Mouse (Mus musculus) embryonic facial prominence, embryonic 14.5 days (tissue): ENCODE measurements around the gene Ndufs6. TPM values are rescaled to one million over a fixed set of nuclear protein-coding genes. Genes with fewer than 3 reads are reported as not detected.

ENCODE experiments used
- ATAC-seq: fragments of 200-750 bp; cut with Nextera tagmentation; 2 replicates; pipeline ENCODE4 v1.8.0; 2017; ENCODE audit warnings: low read depth, moderate number of reproducible peaks, moderate TSS enrichment
- DNase-seq: peaks from one replicate; pipeline ENCODE4 v3.0.0-alpha.2; 2015; ENCODE audit warnings: low spot score
- H3K27ac ChIP-seq: fragments of 300-500 bp; sonication (generic); replicated peaks from 2 replicates; pipeline ENCODE4 v1.5.1; 2014; ENCODE audit warnings: low read depth, mild to moderate bottlenecking, low read length, moderate library complexity
- H3K27me3 ChIP-seq: fragments of 300-500 bp; sonication (generic); replicated peaks from 2 replicates; pipeline ENCODE4 v1.6.1; 2014; ENCODE audit warnings: low read length; ENCODE audit not compliant: control insufficient read depth, insufficient read depth
- H3K36me3 ChIP-seq: fragments of 300-500 bp; sonication (generic); 2 replicates; pipeline ENCODE4 v1.6.1; 2014; ENCODE audit warnings: low read length, mixed read lengths; ENCODE audit not compliant: control insufficient read depth, insufficient read depth
- H3K4me1 ChIP-seq: fragments of 300-500 bp; sonication (generic); 2 replicates; pipeline ENCODE4 v1.6.1; 2014; ENCODE audit warnings: antibody characterized with exemption, low read length; ENCODE audit not compliant: control insufficient read depth, insufficient read depth
- H3K4me2 ChIP-seq: fragments of 300-500 bp; sonication (generic); 2 replicates; pipeline ENCODE4 v1.6.1; 2014; ENCODE audit warnings: low read depth, mild to moderate bottlenecking, low read length, moderate library complexity, mixed read lengths
- H3K4me3 ChIP-seq: fragments of 300-500 bp; sonication (generic); 2 replicates; pipeline ENCODE4 v1.5.1; 2014; ENCODE audit warnings: low read depth, mild to moderate bottlenecking, low read length
- H3K9ac ChIP-seq: fragments of 300-500 bp; sonication (generic); 2 replicates; pipeline ENCODE4 v1.6.1; 2014; ENCODE audit warnings: low read depth, mild to moderate bottlenecking, low read length, moderate library complexity, mixed read lengths
- H3K9me3 ChIP-seq: fragments of 300-500 bp; sonication (generic); 2 replicates; pipeline ENCODE4 v1.6.1; 2016; ENCODE audit warnings: low read length; ENCODE audit not compliant: control insufficient read depth
- WGBS: fragments of 180-500 bp; shearing (Covaris S2); extraction: QIAGEN DNeasy Blood & Tissue Kit; methylation state at CpG from one replicate; pipeline ENCODE4 v1.1.7; 2014; 5-methylcytosine and 5-hydroxymethylcytosine counted together
- polyA plus RNA-seq: library from polyadenylated mRNA; unstranded; fragments of >200 nt; fragmentation: Nextera tagmentation; extraction: Ambion mirVana; gene quantifications from 2 replicates; pipeline ENCODE4 v1.2.1, GENCODE M21; 2014

Ndufs6 gene
- polyA plus RNA-seq = 347 and 386 TPM in 2 replicates

DNA sequence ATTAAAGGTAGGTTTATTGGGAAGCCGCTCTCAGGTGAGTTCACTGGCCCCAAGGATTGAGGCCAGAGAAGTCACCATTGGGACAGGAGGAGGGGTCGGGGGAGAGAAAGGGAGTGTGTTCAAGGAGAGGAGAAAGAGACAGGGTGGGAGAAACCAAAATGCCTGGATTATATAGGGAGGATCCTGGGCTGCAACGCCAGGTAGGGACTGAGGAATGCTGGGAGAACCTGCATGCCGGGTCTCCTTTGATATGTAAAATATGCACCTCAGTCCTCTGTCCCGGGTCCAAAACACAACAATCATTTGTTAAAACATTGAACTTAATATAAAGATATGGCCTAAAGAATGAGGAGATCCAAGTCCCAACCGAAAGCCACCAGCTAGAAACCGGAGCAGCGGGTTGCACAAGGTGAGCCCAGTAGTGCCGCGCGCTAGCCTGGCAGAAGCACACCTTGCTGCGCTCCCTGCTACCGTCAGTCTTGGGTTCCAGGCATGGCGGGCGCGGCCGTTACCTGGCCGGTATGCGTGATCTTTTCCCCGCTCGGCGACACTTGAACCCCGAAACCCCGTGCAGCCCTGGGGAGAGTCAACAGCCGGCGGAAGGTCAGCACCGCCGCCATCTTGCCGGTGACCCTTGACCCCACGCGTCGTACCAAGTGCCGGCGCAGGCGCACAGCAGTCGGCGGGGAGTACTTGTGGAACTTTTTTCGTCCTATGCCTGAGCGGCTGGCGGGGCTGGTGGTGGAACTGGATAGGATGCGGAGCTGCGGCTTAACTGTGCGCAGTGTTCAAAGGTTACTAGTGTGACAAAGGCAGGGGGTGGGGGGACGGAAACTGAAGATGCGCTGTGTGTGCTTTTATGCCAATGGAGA is at the start of gene Ndufs6, which contains the start of gene Mrpl36:
TSS of gene Ndufs6 (minus strand) at position 716 of the 872 bp plus-strand sequence.
TSS of gene Mrpl36 (plus strand) at position 687 of the 872 bp plus-strand sequence.
- DNase-seq (peak; percentile 97), ATAC-seq (peak; percentile 91)
- Histone ChIP-seq H3K27me3 (no peaks in the 10 kb centered on the region), H3K4me2 (peak within 1 kb of the TSS; percentile 88), H3K27ac (peak within 1 kb of the TSS; percentile 81), H3K9ac (peak within 1 kb of the TSS; percentile 79), H3K36me3 (peaks cover 33% of the 10 kb centered on the region), H3K4me1 (peaks cover 19% of the 10 kb centered on the region), H3K9me3 (no peaks in the 10 kb centered on the region), H3K4me3 (peak within 1 kb of the TSS; percentile 84)
- WGBS = 2% methylated on average over 34 of the region's 45 CpGs

DNA sequence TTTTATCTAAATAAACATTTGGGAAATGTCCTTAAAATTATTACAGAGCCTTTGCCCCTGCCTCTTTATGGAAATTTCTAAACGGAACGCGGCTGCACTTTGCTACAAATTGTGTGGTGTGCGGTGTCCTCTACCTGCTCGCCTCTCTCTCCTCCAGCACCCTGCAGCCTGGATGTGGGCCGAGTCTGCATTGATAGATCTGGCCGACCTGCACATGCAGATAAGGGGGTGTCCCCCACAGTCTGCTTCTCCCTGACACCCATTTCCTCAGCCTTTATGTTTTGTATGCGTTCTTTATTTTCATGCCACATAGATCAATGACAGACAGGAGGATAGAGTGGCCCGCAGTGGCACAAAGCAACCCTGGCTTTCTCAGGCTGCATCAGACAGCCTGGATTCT is 49.3 kb upstream of the Ndufs6 start:
- Histone ChIP-seq H3K36me3 (no peaks in the 10 kb centered on the region), H3K4me2 (no peak overlapping the region), H3K27ac (no peak overlapping the region), H3K27me3 (no peaks in the 10 kb centered on the region), H3K4me3 (no peak overlapping the region), H3K9me3 (no peaks in the 10 kb centered on the region), H3K9ac (no peak overlapping the region), H3K4me1 (no peaks in the 10 kb centered on the region)
- DNase-seq (no peak), ATAC-seq (no peak)
- 86% methylated on average over 9 of the region's 9 CpGs for WGBS

DNA sequence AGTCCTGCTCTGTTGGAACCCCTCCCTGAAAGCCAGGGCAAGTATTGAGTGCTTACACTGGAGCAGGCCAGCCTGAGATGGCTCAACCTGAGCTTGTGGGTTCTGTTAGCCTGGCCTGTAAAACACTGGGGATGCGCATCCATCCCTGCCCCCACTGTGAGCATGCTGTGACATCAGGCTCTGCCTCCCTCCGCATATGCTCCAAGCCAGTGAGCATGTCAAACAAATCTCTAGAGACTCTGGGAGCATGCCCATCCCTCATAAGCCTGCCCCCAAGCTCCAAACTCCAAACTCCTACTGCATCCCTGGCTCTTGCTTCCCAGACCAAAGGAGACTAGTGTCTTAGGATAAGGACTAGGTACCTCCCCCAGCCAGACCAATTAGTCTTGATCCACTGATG is 46.3 kb upstream of the Ndufs6 start:
- Histone ChIP-seq H3K4me1 (no peaks in the 10 kb centered on the region), H3K9ac (no peak overlapping the region), H3K36me3 (no peaks in the 10 kb centered on the region), H3K4me2 (no peak overlapping the region), H3K4me3 (no peak overlapping the region), H3K9me3 (no peaks in the 10 kb centered on the region), H3K27me3 (no peaks in the 10 kb centered on the region), H3K27ac (no peak overlapping the region)
- whole genome bisulfite sequencing = 71% methylated on average over 2 of the region's 2 CpGs
- DNase-seq (peak; percentile 8), ATAC-seq (no peak)

DNA sequence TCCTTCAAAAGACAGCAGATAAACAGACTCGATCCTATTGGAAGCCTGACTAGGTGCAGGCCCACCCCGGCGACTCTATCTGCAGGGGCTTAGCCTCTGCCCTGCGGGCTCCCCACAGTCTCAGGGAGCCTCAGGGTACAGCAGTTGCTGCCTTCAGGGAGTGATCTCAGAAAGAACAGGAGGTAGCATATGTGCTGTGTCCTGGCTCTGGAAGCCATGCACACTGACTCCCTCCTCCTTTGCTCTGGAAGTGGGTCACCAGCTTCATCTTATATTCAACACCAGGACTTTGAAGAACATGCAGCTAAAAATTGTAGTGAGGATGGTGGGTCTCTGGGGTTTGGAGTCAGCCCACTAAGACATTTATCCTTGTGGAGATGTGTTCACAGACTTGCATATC is 45.0 kb upstream of the Ndufs6 start:
- no peaks in the 10 kb centered on the region for H3K27me3 ChIP-seq
- no peak overlapping the region for H3K9ac ChIP-seq
- no peaks in the 10 kb centered on the region for H3K4me1 ChIP-seq
- no peaks in the 10 kb centered on the region for H3K36me3 ChIP-seq
- H3K9me3 ChIP-seq = no peaks in the 10 kb centered on the region
- DNase-seq = no peak
- 69% methylated on average over 4 of the region's 4 CpGs for WGBS
- no peak overlapping the region for H3K4me2 ChIP-seq
- no peak overlapping the region for H3K27ac ChIP-seq
- no peak overlapping the region for H3K4me3 ChIP-seq
- ATAC-seq = no peak

DNA sequence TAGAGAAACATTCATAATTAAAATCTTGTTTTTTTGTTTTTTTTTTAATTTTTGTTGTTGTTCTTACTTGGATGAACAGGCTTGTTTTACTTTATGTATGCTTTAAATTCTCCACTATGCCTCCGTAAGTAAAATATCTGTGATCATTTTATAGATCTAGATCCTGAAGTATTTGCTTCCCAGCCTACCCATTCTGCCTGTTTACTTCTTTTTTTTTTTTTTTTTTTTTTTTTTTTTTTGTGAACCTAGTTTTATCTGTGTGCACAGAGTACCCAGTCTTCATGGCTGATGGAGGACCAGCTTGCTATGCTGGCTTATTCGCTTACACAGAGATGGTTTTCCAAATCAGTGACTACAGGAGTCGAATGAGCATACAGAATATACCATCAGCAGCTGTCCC is 28.8 kb upstream of the Ndufs6 start:
- Histone ChIP-seq H3K9ac (no peak overlapping the region), H3K36me3 (no peaks in the 10 kb centered on the region), H3K4me1 (no peaks in the 10 kb centered on the region), H3K27me3 (no peaks in the 10 kb centered on the region), H3K4me3 (no peak overlapping the region), H3K9me3 (no peaks in the 10 kb centered on the region), H3K4me2 (no peak overlapping the region), H3K27ac (no peak overlapping the region)
- DNase-seq (no peak), ATAC-seq (no peak)
- 83% methylated on average over 3 of the region's 3 CpGs for WGBS

DNA sequence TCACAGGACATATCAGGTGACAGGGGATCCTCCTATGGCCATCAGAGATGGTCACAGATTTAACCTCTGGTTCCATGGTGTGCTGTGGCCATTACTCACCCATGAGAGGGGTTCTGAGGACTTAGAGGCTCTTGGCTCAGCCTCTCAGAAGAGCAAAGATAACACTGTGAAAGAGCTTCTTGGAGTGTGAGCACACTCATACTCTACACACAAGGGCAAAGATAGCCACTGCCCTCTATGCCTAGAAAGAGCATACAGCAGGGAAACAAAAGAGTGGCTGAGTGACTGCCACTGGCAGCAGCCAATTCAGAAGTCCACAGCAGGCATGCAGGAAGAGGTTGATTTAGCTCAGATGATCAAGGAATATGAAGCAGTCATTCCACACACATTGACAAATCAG is 24.1 kb upstream of the Ndufs6 start:
- no peaks in the 10 kb centered on the region for H3K9me3 ChIP-seq
- H3K27me3 ChIP-seq = no peaks in the 10 kb centered on the region
- ATAC-seq = no peak

DNA sequence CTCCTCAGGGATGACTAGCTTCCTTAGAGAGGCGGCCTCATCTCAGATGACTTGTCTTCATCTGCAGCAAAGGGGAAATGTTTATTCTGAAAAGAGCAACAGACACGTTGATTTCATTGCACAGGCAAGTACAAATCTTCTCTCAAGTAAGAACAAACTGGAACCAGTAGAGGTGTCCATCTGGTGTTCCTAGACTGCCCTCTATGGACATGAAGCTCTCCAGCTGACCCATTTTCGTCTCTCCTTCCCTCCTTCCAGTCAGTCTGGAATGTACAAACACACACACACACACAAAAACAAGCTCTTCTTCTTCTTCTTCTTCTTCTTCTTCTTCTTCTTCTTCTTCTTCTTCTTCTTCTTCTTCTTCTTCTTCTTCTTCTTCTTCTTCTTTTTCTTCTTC is 23.6 kb upstream of the Ndufs6 start:
- H3K4me1 ChIP-seq = no peaks in the 10 kb centered on the region
- no peak overlapping the region for H3K9ac ChIP-seq
- no peak for DNase-seq
- WGBS = 65% methylated on average over 3 of the region's 3 CpGs
- no peak overlapping the region for H3K4me3 ChIP-seq
- H3K27me3 ChIP-seq = no peaks in the 10 kb centered on the region
- ATAC-seq = no peak
- no peaks in the 10 kb centered on the region for H3K9me3 ChIP-seq
- H3K36me3 ChIP-seq = no peaks in the 10 kb centered on the region
- no peak overlapping the region for H3K27ac ChIP-seq
- no peak overlapping the region for H3K4me2 ChIP-seq

More for the DNA sequence above, 24.1 kb upstream of the Ndufs6 start:
- no peak for DNase-seq
- no peak overlapping the region for H3K9ac ChIP-seq
- no peaks in the 10 kb centered on the region for H3K36me3 ChIP-seq
- H3K4me1 ChIP-seq = no peaks in the 10 kb centered on the region
- no peak overlapping the region for H3K27ac ChIP-seq
- H3K4me3 ChIP-seq = no peak overlapping the region
- H3K4me2 ChIP-seq = no peak overlapping the region

DNA sequence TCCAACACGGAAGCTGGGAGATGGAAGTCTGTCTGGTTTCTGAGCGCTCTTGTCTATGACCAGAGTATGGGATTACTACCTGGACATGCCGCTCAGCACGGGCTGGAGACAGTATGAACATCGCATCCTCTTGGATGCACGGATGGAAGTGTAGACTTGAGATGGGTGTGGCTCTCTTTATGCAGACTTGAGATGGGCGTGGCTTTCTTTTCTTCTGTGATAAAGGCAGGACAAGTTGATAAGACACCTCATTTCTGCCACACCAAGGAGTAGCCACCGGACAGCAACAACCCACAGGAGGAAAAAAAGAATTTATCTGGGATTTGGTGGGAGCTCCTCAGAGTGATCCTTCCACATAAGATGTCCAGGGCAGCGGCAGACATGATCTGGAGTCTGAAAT is 22.4 kb upstream of the Ndufs6 start:
- DNase-seq (no peak), ATAC-seq (no peak)
- Histone ChIP-seq H3K4me1 (no peaks in the 10 kb centered on the region), H3K27ac (no peak overlapping the region), H3K36me3 (no peaks in the 10 kb centered on the region), H3K9ac (no peak overlapping the region), H3K9me3 (no peaks in the 10 kb centered on the region), H3K4me3 (no peak overlapping the region), H3K4me2 (no peak overlapping the region), H3K27me3 (no peaks in the 10 kb centered on the region)
- WGBS = 88% methylated on average over 9 of the region's 9 CpGs
